Mouse (Mus musculus): ENCODE results near the gene Rmnd5b.

DNA sequence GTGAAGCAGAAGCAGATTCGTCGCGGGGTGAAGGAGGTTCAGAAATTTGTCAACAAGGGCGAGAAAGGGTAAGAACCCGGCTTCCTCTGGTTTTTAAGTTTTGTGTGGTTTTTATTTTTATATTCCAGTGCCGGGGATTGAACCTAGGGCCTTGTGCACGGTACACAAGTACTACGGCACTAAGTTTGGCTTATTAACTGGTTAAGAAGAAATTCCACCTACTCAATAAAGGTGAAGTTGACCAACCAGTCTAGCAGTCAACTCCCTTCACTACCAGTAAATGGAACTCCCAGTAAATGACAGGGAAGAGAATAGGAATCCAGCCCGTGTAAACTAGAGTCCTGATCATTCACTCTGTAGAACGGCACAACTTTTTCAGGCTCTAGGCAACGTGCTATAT lies 15.6 kb downstream of the Rmnd5b start:
- TF ChIP-seq POLR2AphosphoS2 (IDR thresholded peaks at IDR 0.05; ENCODE audit: insufficient read length, low read depth) (no peak), USF1 (IDR thresholded peaks at IDR 0.05; ENCODE audit: low read depth) (no peak), MYOG (IDR thresholded peaks at IDR 0.05; ENCODE audit: control insufficient read depth in 1 of 3, insufficient read depth in 1 of 3, insufficient read length in 2 of 3, low read depth in 2 of 3) (no peak), TCF12 (IDR thresholded peaks at IDR 0.05; ENCODE audit: insufficient read depth, poor library complexity, severe bottlenecking) (no peak), POLR2A (IDR thresholded peaks at IDR 0.05; ENCODE audit: insufficient read length, low read depth) (no peak), MAX (IDR thresholded peaks at IDR 0.05; ENCODE audit: low read depth) (no peak)
